Mouse (Mus musculus): ENCODE data around the gene Itih1.

- no peak for TF ChIP-seq CTCF (IDR thresholded peaks at IDR 0.05; ENCODE audit: low read depth)
- TF ChIP-seq EP300 (IDR thresholded peaks at IDR 0.05; ENCODE audit: low read depth), result no peak
Measured at GRCm38 (mm10) chr14:30913404-30913803, 29.7 kb downstream of the Itih1 start.

All from liver, postnatal 0 days (tissue).